Mouse (Mus musculus) embryo, embryonic 10 days (tissue): ENCODE measurements around the gene Cavin4.
A peak's percentile ranks its signal among the peaks of the same experiment; 100 is the strongest.

Experiments
- DNase-seq: peaks from one replicate; pipeline ENCODE4 v3.0.0-alpha.2; 2015; ENCODE audit warnings: low spot score

Cavin4 gene

GRCm38 (mm10) chr4:48663271-48663670, at the start of gene Cavin4:
Cavin4 (plus strand) TSS chr4:48663514.
- DNase-seq, result no peak

- DNase-seq, result no peak
Measured at GRCm38 (mm10) chr4:48615483-48615882, 47.8 kb upstream of the Cavin4 start.

- DNase-seq, result no peak
Measured at GRCm38 (mm10) chr4:48617201-48617600, 46.1 kb upstream of the Cavin4 start.

- DNase-seq, result no peak
Measured at GRCm38 (mm10) chr4:48620121-48620520, 43.2 kb upstream of the Cavin4 start.

- no peak for DNase-seq
Measured at GRCm38 (mm10) chr4:48622246-48622645, 41.1 kb upstream of the Cavin4 start.

GRCm38 (mm10) chr4:48622946-48623345, 40.4 kb upstream of the Cavin4 start:
- no peak for DNase-seq

- no peak for DNase-seq
Measured at GRCm38 (mm10) chr4:48624961-48625360, 38.4 kb upstream of the Cavin4 start.

- no peak for DNase-seq
Measured at GRCm38 (mm10) chr4:48625836-48626235, 37.5 kb upstream of the Cavin4 start.

GRCm38 (mm10) chr4:48629445-48629844, 33.9 kb upstream of the Cavin4 start:
- DNase-seq, result no peak

GRCm38 (mm10) chr4:48633529-48633928, 29.8 kb upstream of the Cavin4 start:
- DNase-seq, result peak; percentile 84

- DNase-seq, result no peak
Measured at GRCm38 (mm10) chr4:48634058-48634457, 29.3 kb upstream of the Cavin4 start.

- no peak for DNase-seq
Measured at GRCm38 (mm10) chr4:48636831-48637230, 26.5 kb upstream of the Cavin4 start.

- peak; percentile 50 for DNase-seq
Measured at GRCm38 (mm10) chr4:48638132-48638531, 25.2 kb upstream of the Cavin4 start.

- DNase-seq, result no peak
Measured at GRCm38 (mm10) chr4:48639503-48639902, 23.8 kb upstream of the Cavin4 start.

GRCm38 (mm10) chr4:48643801-48644200, 19.5 kb upstream of the Cavin4 start:
- DNase-seq, result no peak

GRCm38 (mm10) chr4:48646143-48646542, 17.2 kb upstream of the Cavin4 start:
- no peak for DNase-seq

GRCm38 (mm10) chr4:48650617-48651360, 12.5 kb upstream of the Cavin4 start:
- DNase-seq, result no peak

- DNase-seq, result no peak
Measured at GRCm38 (mm10) chr4:48654118-48654517, 9.2 kb upstream of the Cavin4 start.

GRCm38 (mm10) chr4:48656530-48656929, 6.8 kb upstream of the Cavin4 start:
- DNase-seq, result no peak

- no peak for DNase-seq
Measured at GRCm38 (mm10) chr4:48660144-48660543, 3.2 kb upstream of the Cavin4 start.

- DNase-seq, result no peak
Measured at GRCm38 (mm10) chr4:48660619-48661575, 2.4 kb upstream of the Cavin4 start.

- DNase-seq, result no peak
Measured at GRCm38 (mm10) chr4:48664021-48664420, 707 bp downstream of the Cavin4 start.

- no peak for DNase-seq
Measured at GRCm38 (mm10) chr4:48667279-48667678, 4.0 kb downstream of the Cavin4 start.
